Mouse (Mus musculus): ENCODE results near the gene Yy2. TPM values are rescaled to one million over a fixed set of nuclear protein-coding genes. Genes with fewer than 3 reads are reported as not detected.

Yy2 gene
- 4.1 and 5.0 TPM in 2 replicates for polyA plus RNA-seq (2016; fragmentation: Nextera tagmentation; extraction: Ambion mirVana)

DNA sequence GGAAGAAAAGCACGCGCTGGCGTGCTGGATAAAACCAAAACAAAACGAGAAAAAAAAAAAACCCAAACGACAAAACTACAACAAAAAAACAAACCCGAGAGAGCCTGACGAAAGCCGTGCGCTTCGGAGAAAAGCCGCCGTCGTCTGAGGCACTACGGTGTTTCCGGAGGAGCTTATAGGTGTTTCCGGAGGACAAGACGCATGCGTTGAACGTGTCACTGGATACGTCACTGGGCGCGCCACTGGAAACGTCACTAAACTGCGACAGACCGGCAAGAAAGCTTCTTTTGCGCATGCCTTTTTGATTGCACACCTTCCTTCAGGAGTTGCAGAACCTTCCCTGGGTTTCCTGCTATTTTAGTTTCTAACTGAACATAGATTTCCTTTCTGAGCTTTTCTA, at the start of gene Yy2:
Yy2 (minus strand) TSS at position 146 of the 400 bp plus-strand sequence.
- peaks cover 20% of the 10 kb centered on the region for H3K36me3 ChIP-seq
- H3K9me3 ChIP-seq (replicated peaks): no peaks in the 10 kb centered on the region
- no peak within 1 kb of the TSS for H3K4me3 ChIP-seq
- no peaks in the 10 kb centered on the region for H3K4me1 ChIP-seq
- WGBS: 89% methylated on average over 26 of the region's 26 CpGs
- no peak within 1 kb of the TSS for H3K27ac ChIP-seq (replicated peaks)
- DNase-seq (ENCODE audit: low spot score): no peak
- H3K27me3 ChIP-seq (ENCODE audit: low read depth, poor library complexity, severe bottlenecking): no peaks in the 10 kb centered on the region

DNA sequence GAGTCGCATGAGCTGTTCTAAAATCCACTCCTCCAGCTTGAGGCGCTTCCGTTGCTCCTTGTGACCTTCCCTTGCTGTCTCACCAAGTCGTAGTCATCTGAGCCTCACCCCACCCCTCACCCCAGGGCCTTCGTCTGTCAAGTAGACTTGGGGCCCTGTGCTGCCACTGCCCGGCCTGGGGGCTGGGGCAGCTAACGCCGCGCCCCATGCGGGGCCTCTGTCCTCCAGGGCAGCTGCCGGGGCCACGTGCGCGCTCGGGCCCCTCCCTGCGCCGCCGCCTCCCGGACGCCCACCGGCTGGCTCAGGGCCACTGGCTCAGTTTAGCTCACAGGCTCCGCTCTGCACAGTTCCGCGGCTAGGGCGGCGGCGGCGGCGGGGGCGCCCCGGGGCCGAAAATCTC, 44.1 kb upstream of the Yy2 start:
- Histone ChIP-seq H3K9me3 (replicated peaks) (no peaks in the 10 kb centered on the region), H3K4me1 (peaks cover 4% of the 10 kb centered on the region), H3K36me3 (no peaks in the 10 kb centered on the region), H3K27ac (replicated peaks) (no peak overlapping the region; the same call in 1 of the 2 replicates), H3K4me3 (peak overlapping the region; percentile 36), H3K27me3 (ENCODE audit: low read depth, poor library complexity, severe bottlenecking) (peaks cover 10% of the 10 kb centered on the region; the same call in 1 of the 2 replicates)
- DNase-seq (ENCODE audit: low spot score): peak; percentile 16
- 23% methylated on average over 32 of the region's 32 CpGs for WGBS

DNA sequence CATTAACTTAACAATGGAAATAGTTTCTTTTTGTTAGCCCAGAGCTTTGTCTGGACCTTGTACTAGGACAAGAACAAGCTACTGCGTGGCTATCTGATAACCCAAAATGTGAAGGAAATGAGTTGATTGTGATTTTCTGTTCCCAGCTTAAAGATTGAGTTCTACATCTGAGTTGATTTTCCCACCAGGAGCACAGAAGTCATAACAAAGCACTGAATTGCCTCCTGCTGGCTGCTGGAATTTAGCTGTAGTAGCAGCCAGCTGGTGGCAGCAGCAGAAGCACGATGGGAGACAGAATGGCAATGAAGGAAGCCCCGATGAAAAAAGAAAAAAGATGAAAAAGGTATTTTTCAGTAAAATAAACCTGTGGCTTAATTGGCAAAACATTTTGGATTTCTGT, 32.7 kb upstream of the Yy2 start:
- peak; percentile 36 for DNase-seq (ENCODE audit: low spot score)
- H3K27ac ChIP-seq (replicated peaks): no peak overlapping the region
- 11% methylated on average over 3 of the region's 3 CpGs for WGBS

DNA sequence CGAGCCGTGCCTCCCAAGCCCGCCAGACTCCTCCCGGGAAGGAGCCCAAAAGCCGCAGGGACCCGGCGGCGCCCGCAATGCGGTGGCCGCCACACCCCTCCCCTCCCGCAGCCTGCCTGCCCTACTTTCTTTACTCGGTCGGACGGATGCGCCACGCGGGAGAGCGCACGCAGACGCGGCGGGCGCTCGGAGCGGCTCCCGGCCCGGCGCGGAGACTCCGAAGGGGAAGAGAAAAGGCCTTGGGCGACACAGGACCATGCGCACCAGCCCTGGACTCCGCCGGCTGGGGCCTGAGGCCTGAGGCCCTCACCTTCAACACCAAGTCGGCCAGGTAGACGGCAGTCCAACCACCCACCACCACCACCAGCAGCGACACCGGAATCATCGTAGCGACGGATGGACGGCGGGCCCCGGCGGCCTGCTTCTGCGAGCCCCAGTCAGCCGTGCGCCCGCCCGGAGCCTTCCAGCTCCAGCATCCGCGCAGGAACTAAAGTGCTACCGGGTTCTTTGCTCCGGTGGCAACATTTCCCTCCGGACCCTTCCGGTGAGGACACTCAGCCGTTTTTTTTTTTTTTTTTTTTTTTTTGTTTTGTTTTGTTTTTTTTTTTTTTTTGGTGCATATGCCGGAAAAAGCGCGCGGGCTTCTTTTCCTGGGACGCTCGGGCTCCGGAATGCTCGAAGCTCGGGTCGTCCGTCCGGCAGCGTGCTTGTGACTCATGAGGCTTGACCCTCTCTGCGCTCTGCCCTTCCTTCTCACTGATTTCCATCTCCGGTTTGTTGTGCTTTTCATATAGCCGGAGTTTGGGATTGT, 29.6 kb upstream of the Yy2 start, which contains the start of gene Mbtps2:
Mbtps2 (minus strand) TSS at position 530 of the 811 bp plus-strand sequence.
- WGBS: 15% methylated on average over 68 of the region's 74 CpGs
- Histone ChIP-seq H3K9me3 (replicated peaks) (no peaks in the 10 kb centered on the region), H3K4me1 (peaks cover 18% of the 10 kb centered on the region), H3K36me3 (no peaks in the 10 kb centered on the region), H3K4me3 (peak within 1 kb of the TSS; percentile 65), H3K27ac (replicated peaks) (peak within 1 kb of the TSS; percentile 88), H3K27me3 (ENCODE audit: low read depth, poor library complexity, severe bottlenecking) (peaks cover 30% of the 10 kb centered on the region)
- peak; percentile 70 for DNase-seq (ENCODE audit: low spot score)

More for the DNA sequence above, 32.7 kb upstream of the Yy2 start:
- no peak overlapping the region for H3K4me3 ChIP-seq
- H3K4me1 ChIP-seq: peaks cover 6% of the 10 kb centered on the region
- no peaks in the 10 kb centered on the region for H3K36me3 ChIP-seq
- peaks cover 25% of the 10 kb centered on the region for H3K27me3 ChIP-seq (ENCODE audit: low read depth, poor library complexity, severe bottlenecking)
- H3K9me3 ChIP-seq (replicated peaks): no peaks in the 10 kb centered on the region

DNA sequence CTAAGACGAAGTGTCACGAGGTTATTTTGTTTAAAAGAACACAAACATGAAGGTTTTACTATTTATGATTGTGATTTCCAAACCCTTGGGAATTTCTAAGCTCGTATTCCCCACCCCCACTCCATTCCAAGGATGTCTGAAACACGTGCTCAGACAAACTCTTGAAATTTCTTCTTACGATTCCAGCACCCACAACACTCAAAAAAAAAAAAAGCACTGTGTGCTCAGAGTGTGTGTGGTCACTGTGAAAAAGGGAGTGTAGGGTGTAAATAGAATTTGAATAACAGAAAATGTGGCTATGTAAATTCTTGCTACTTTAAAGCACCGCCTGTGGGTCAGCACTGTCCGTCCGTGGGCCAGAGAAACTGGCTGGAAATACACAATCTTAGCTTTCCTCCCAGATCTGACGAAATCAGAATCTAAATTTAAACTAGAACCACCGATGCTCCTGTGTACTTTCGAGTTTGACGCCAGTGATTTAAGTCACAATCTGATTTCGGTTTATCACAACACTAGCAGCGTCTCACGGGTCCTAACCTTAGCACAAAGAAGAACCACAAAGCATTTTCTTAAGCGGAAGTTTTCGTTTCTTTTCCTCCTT, 28.9 kb upstream of the Yy2 start:
- Histone ChIP-seq H3K27ac (replicated peaks) (peak overlapping the region; percentile 88), H3K9me3 (replicated peaks) (no peaks in the 10 kb centered on the region), H3K4me1 (peaks cover 18% of the 10 kb centered on the region), H3K4me3 (peak overlapping the region; percentile 65), H3K36me3 (no peaks in the 10 kb centered on the region), H3K27me3 (ENCODE audit: low read depth, poor library complexity, severe bottlenecking) (peaks cover 37% of the 10 kb centered on the region)
- WGBS: 22% methylated on average over 17 of the region's 17 CpGs
- DNase-seq (ENCODE audit: low spot score): no peak

DNA sequence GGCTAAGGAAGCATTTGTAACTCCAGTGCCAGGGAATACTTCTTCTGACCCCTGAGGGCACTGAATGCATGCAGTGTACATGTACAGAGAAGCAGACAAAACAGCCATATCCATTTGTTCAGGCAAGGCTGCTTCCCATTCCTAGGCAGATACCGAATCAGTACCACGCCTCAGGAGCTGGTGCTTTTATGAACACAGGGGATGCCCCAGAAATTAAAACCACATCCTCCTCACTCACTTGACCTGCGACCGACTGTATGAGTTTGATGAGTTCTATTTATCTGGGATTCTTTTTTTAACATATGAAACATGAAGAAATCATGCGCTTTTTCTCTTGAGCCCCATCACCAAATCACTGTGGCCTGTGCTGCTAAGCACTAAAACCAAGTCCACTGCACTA, 28.0 kb upstream of the Yy2 start:
- H3K4me3 ChIP-seq: peak overlapping the region; percentile 65; the same call in 1 of the 2 replicates
- WGBS: 90% methylated on average over 5 of the region's 5 CpGs
- no peaks in the 10 kb centered on the region for H3K36me3 ChIP-seq
- no peak for DNase-seq (ENCODE audit: low spot score)
- peaks cover 40% of the 10 kb centered on the region for H3K27me3 ChIP-seq (ENCODE audit: low read depth, poor library complexity, severe bottlenecking)
- H3K27ac ChIP-seq (replicated peaks): no peak overlapping the region
- H3K4me1 ChIP-seq: peaks cover 18% of the 10 kb centered on the region
- no peaks in the 10 kb centered on the region for H3K9me3 ChIP-seq (replicated peaks)

DNA sequence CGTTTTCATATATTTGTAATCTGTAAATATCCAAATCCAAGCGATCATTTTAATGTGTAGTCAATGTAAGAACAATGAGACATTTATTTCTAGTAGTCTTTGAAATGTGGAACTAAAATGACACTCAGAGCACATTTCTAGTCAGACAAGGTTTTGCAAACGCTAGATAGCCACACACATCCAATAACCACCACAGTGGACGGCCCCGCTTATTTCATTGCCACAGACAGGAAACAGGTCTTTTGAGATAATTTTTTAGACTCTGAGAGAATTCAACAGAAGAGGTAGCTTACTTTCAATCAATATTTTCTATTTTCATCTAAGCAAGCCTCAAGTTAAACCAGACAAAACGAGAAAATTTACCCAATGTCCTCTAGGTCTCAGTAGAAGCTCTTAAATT, 27.1 kb upstream of the Yy2 start:
- 91% methylated on average over 6 of the region's 6 CpGs for WGBS
- peaks cover 48% of the 10 kb centered on the region for H3K27me3 ChIP-seq (ENCODE audit: low read depth, poor library complexity, severe bottlenecking)

DNA sequence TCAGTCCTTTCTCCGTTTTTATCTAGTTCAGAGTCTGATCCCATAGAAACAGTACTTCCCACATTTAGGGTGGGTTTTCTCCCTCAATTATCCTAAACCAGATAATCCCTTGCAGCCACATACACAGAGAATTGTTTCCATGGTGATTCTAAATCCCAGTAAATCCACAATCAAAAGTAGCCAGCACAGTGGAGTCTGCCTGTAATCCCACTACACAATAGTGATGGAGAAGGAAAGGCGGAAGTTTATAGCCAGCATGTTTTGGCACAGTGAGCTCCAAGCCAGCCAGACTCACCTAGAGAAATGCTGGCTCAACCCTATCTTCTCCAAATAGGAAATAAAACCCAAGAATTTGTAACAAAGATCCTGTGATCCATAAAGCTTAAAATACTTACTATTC, 25.8 kb upstream of the Yy2 start:
- 44% methylated on average over 2 of the region's 2 CpGs for WGBS
- H3K9me3 ChIP-seq (replicated peaks): 0 out of 2 replicates have a peak, but pooled peaks cover 5% of the 10 kb centered on the region
- H3K4me3 ChIP-seq: 0 out of 2 replicates have a peak overlapping the region, but pooled peaks have one; percentile 2
- H3K4me1 ChIP-seq: peaks cover 16% of the 10 kb centered on the region
- H3K36me3 ChIP-seq: peaks cover 14% of the 10 kb centered on the region
- DNase-seq (ENCODE audit: low spot score): peak; percentile 19
- no peak overlapping the region for H3K27ac ChIP-seq (replicated peaks)
- H3K27me3 ChIP-seq (ENCODE audit: low read depth, poor library complexity, severe bottlenecking): peaks cover 52% of the 10 kb centered on the region

More for the DNA sequence above, 27.1 kb upstream of the Yy2 start:
- no peak for DNase-seq (ENCODE audit: low spot score)
- no peak overlapping the region for H3K27ac ChIP-seq (replicated peaks)
- H3K4me3 ChIP-seq: no peak overlapping the region
- H3K36me3 ChIP-seq: peaks cover 3% of the 10 kb centered on the region; the same call in 1 of the 2 replicates
- H3K9me3 ChIP-seq (replicated peaks): no peaks in the 10 kb centered on the region
- H3K4me1 ChIP-seq: peaks cover 16% of the 10 kb centered on the region

DNA sequence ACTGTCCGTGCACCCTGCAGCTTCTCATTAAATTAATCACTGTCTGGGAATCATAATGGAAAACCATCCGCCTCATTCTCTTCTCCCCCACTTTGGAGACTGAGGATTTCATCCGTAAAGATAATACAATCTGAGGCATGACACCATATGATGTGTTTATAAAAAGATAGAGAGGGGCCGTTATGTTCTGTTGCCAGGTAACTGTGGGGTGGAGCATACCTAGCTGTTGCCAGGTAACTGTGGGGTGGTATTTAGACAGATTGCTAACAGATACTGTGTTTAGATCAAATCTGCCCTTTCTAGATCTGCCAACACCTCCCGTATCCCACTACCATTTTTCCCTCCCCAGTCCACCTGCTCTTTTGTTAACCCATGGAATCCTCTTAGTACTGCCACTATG, 18.2 kb upstream of the Yy2 start:
- Histone ChIP-seq H3K27me3 (ENCODE audit: low read depth, poor library complexity, severe bottlenecking) (peaks cover 26% of the 10 kb centered on the region), H3K36me3 (peaks cover 31% of the 10 kb centered on the region), H3K4me1 (peaks cover 6% of the 10 kb centered on the region), H3K9me3 (replicated peaks) (0 out of 2 replicates have a peak, but pooled peaks cover 5% of the 10 kb centered on the region), H3K27ac (replicated peaks) (no peak overlapping the region), H3K4me3 (no peak overlapping the region)
- DNase-seq (ENCODE audit: low spot score): no peak
- WGBS: 78% methylated on average over 5 of the region's 5 CpGs

DNA sequence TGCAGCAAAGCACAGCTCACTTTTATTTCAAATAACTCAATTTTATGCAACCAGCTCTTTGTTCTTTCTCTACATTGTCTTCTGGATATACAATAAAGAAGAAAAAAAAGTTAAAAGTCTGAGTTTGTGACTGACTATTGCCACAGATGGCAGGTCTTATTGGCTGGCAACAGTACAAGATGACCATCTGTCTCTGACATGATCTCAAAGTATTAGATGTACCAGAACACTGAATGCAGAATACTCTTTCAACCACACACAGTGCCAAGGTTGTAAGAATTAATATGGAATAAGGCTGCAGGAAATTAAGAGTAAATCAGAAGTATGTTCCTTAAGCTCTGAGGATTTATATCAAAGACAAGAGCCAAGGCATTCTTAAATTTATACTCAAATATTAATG, 17.6 kb upstream of the Yy2 start:
- H3K4me3 ChIP-seq: no peak overlapping the region
- no peak for DNase-seq (ENCODE audit: low spot score)
- 0 out of 2 replicates have a peak, but pooled peaks cover 5% of the 10 kb centered on the region for H3K9me3 ChIP-seq (replicated peaks)
- peaks cover 24% of the 10 kb centered on the region for H3K27me3 ChIP-seq (ENCODE audit: low read depth, poor library complexity, severe bottlenecking)
- H3K36me3 ChIP-seq: peaks cover 31% of the 10 kb centered on the region
- H3K4me1 ChIP-seq: peaks cover 6% of the 10 kb centered on the region
- no peak overlapping the region for H3K27ac ChIP-seq (replicated peaks)

DNA sequence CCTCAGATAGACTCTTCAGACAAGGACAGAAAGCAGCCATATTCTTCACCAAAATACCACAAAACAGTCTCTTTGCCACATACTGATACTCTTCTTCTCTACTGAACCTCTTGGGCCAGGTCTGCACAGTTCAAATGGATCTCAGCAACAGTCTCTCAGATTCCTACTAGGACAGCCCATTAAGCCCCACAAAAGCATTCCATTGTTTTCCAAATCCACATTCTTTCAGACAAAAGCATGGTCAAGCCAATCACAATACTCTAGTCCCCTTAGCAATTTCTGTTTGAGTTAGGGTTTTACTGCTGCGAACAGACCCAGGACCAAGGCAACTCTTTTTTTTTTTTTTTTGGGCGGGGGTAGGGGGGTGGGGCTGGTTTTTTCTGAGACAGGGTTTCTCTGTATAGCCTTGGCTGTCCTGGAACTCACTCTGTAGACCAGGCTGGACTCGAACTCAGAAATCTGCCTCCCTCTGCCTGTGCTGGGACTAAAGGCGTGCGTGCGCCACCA, 10.4 kb upstream of the Yy2 start:
- H3K27me3 ChIP-seq (ENCODE audit: low read depth, poor library complexity, severe bottlenecking): no peaks in the 10 kb centered on the region
- no peaks in the 10 kb centered on the region; the same call in 1 of the 2 replicates for H3K4me1 ChIP-seq
- no peak overlapping the region for H3K4me3 ChIP-seq
- DNase-seq (ENCODE audit: low spot score): no peak
- H3K27ac ChIP-seq (replicated peaks): no peak overlapping the region
- H3K36me3 ChIP-seq: peaks cover 31% of the 10 kb centered on the region
- no peaks in the 10 kb centered on the region for H3K9me3 ChIP-seq (replicated peaks)
- 72% methylated on average over 6 of the region's 6 CpGs for WGBS

DNA sequence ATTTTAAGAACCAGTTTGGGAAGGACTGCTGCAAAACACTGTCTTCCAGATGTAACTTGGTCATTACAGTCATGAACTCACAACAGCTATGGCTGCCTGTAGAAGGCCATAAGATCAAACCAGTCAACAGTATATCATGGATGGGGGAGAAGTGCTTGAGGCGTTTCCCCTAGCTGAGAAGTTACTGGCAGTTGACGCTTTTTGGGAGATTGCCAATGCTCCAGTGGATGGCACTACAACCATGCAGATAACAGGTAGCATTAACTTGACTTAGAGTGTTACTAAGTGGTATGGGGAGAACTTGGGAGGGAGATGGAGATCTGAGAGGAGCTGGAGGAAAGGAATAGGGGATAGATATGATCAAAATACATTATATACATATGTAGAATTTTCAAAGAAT, 5.9 kb upstream of the Yy2 start:
- H3K4me3 ChIP-seq: no peak overlapping the region
- H3K9me3 ChIP-seq (replicated peaks): no peaks in the 10 kb centered on the region
- WGBS: 86% methylated on average over 2 of the region's 2 CpGs
- H3K27ac ChIP-seq (replicated peaks): no peak overlapping the region
- H3K4me1 ChIP-seq: no peaks in the 10 kb centered on the region; the same call in 1 of the 2 replicates
- peaks cover 31% of the 10 kb centered on the region for H3K36me3 ChIP-seq
- H3K27me3 ChIP-seq (ENCODE audit: low read depth, poor library complexity, severe bottlenecking): no peaks in the 10 kb centered on the region
- DNase-seq (ENCODE audit: low spot score): no peak

DNA sequence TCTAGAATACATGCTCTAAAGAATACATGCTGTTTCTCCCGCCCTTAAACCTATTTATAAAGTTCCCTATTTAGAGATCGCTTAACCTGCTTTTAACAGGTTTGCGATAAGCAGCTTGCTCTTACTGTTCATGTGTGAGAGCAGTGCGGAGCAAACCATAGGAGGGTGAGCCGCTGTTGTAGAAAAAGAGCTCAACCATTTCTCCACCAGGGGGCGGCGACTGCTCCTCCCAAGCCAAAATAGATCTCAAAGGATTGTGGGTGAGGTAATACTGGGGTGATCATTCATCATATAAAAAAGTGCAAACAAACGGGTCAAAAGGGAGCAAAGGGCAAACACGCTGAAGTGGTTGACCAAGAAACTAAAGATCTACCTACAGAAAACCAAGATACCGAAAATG, 5.0 kb downstream of the Yy2 start:
- H3K4me1 ChIP-seq: no peaks in the 10 kb centered on the region
- no peaks in the 10 kb centered on the region for H3K27me3 ChIP-seq (ENCODE audit: low read depth, poor library complexity, severe bottlenecking)
- H3K36me3 ChIP-seq: peaks cover 12% of the 10 kb centered on the region
- H3K4me3 ChIP-seq: no peak overlapping the region
- no peak overlapping the region for H3K27ac ChIP-seq (replicated peaks)
- DNase-seq (ENCODE audit: low spot score): no peak
- no peaks in the 10 kb centered on the region for H3K9me3 ChIP-seq (replicated peaks)
- WGBS: 81% methylated on average over 10 of the region's 10 CpGs
